Mouse (Mus musculus) forebrain, embryonic 16.5 days (tissue): ENCODE measurements around the gene Slc22a20. TPM values are rescaled to one million over a fixed set of nuclear protein-coding genes. Genes with fewer than 3 reads are reported as not detected.

Experiments
- ATAC-seq: fragments of 200-750 bp; cut with Nextera tagmentation; 2 replicates; pipeline ENCODE4 v1.8.0; 2017; ENCODE audit warnings: mild to moderate bottlenecking, moderate library complexity
- H3K27ac ChIP-seq: fragments of 300-500 bp; sonication (generic); 2 replicates; pipeline ENCODE4 v1.5.1; 2014; ENCODE audit warnings: low read length, control low read depth
- H3K27me3 ChIP-seq: fragments of 300-500 bp; sonication (generic); replicated peaks from 2 replicates; pipeline ENCODE4 v1.6.1; 2014; ENCODE audit warnings: low read length; ENCODE audit not compliant: control insufficient read depth, insufficient read depth
- H3K36me3 ChIP-seq: fragments of 300-500 bp; sonication (generic); 2 replicates; pipeline ENCODE4 v1.6.1; 2014; ENCODE audit not compliant: control insufficient read depth, insufficient read depth
- H3K4me1 ChIP-seq: fragments of 300-500 bp; sonication (generic); replicated peaks from 2 replicates; pipeline ENCODE4 v1.6.1; 2014; ENCODE audit warnings: low read length; ENCODE audit not compliant: control insufficient read depth, insufficient read depth
- H3K4me2 ChIP-seq: fragments of 300-500 bp; sonication (generic); 2 replicates; pipeline ENCODE4 v1.6.1; 2014; ENCODE audit warnings: mild to moderate bottlenecking, low read length, control low read depth
- H3K4me3 ChIP-seq: fragments of 300-500 bp; sonication (generic); replicated peaks from 2 replicates; pipeline ENCODE4 v1.5.1; 2014; ENCODE audit warnings: mild to moderate bottlenecking, low read length, control low read depth
- H3K9ac ChIP-seq: fragments of 300-500 bp; sonication (generic); replicated peaks from 2 replicates; pipeline ENCODE4 v1.6.1; 2014; ENCODE audit warnings: low read depth, low read length, control low read depth
- H3K9me3 ChIP-seq: fragments of 300-500 bp; sonication (generic); 2 replicates; pipeline ENCODE4 v1.6.1; 2016; ENCODE audit warnings: low read length; ENCODE audit not compliant: control insufficient read depth
- WGBS: fragments of 180-500 bp; shearing (Covaris S2); extraction: QIAGEN DNeasy Blood & Tissue Kit; methylation state at CpG from one replicate; pipeline ENCODE4 v1.1.7; 2014; 5-methylcytosine and 5-hydroxymethylcytosine counted together
- polyA plus RNA-seq: library from polyadenylated mRNA; unstranded; fragments of >200 nt; fragmentation: Nextera tagmentation; extraction: Ambion mirVana; gene quantifications from 2 replicates; pipeline ENCODE4 v1.2.1, GENCODE M21; 2015

Slc22a20 gene
- polyA plus RNA-seq, 1 experiment from 2014 or later, result not detected

GRCm38 (mm10) chr19:5992012-5992411 is 6.1 kb upstream of the Slc22a20 start:
- ATAC-seq, result no peak
- no peaks in the 10 kb centered on the region for H3K36me3 ChIP-seq
- no peaks in the 10 kb centered on the region for H3K27me3 ChIP-seq
- no peak overlapping the region for H3K27ac ChIP-seq
- peaks cover 8% of the 10 kb centered on the region for H3K4me1 ChIP-seq
- H3K4me2 ChIP-seq, result no peak overlapping the region
- 84% methylated on average over 7 of the region's 7 CpGs for WGBS
- no peak overlapping the region for H3K4me3 ChIP-seq
- H3K9ac ChIP-seq, result no peak overlapping the region
- H3K9me3 ChIP-seq, result no peaks in the 10 kb centered on the region

- H3K9ac ChIP-seq, result no peak overlapping the region
- no peak overlapping the region for H3K27ac ChIP-seq
- H3K4me3 ChIP-seq, result no peak overlapping the region
- H3K27me3 ChIP-seq, result no peaks in the 10 kb centered on the region
- ATAC-seq, result no peak
- no peaks in the 10 kb centered on the region for H3K9me3 ChIP-seq
- no peak overlapping the region for H3K4me2 ChIP-seq
- H3K36me3 ChIP-seq, result no peaks in the 10 kb centered on the region
- 79% methylated on average over 7 of the region's 7 CpGs for WGBS
- H3K4me1 ChIP-seq, result peaks cover 8% of the 10 kb centered on the region
These were observed 5.5 kb upstream of the Slc22a20 start for GRCm38 (mm10) chr19:5991467-5991866.

- no peak overlapping the region for H3K4me2 ChIP-seq
- H3K27me3 ChIP-seq, result no peaks in the 10 kb centered on the region
- H3K9ac ChIP-seq, result no peak overlapping the region
- no peak overlapping the region for H3K4me3 ChIP-seq
- H3K36me3 ChIP-seq, result no peaks in the 10 kb centered on the region
- WGBS, result 31% methylated on average over 1 of the region's 1 CpGs
- ATAC-seq, result no peak
- H3K27ac ChIP-seq, result no peak overlapping the region
- no peaks in the 10 kb centered on the region for H3K9me3 ChIP-seq
- H3K4me1 ChIP-seq, result peaks cover 8% of the 10 kb centered on the region
These were observed 5.0 kb upstream of the Slc22a20 start for GRCm38 (mm10) chr19:5990921-5991320.

GRCm38 (mm10) chr19:5990033-5990432 is 4.1 kb upstream of the Slc22a20 start:
- Histone ChIP-seq H3K27ac (no peak overlapping the region), H3K36me3 (no peaks in the 10 kb centered on the region), H3K4me1 (peaks cover 8% of the 10 kb centered on the region), H3K9me3 (no peaks in the 10 kb centered on the region), H3K27me3 (no peaks in the 10 kb centered on the region), H3K9ac (no peak overlapping the region), H3K4me3 (no peak overlapping the region), H3K4me2 (no peak overlapping the region)
- WGBS, result 92% methylated on average over 12 of the region's 12 CpGs
- no peak for ATAC-seq

- 64% methylated on average over 6 of the region's 6 CpGs for WGBS
- no peak overlapping the region for H3K4me2 ChIP-seq
- ATAC-seq, result no peak
These were observed 3.6 kb upstream of the Slc22a20 start for GRCm38 (mm10) chr19:5989585-5989984.

GRCm38 (mm10) chr19:5988815-5989452 is 3.0 kb upstream of the Slc22a20 start:
- H3K36me3 ChIP-seq, result no peaks in the 10 kb centered on the region
- ATAC-seq, result peak; percentile 82
- peak overlapping the region; percentile 15 for H3K4me2 ChIP-seq
- H3K4me1 ChIP-seq, result peaks cover 8% of the 10 kb centered on the region
- no peak overlapping the region for H3K27ac ChIP-seq
- H3K9me3 ChIP-seq, result no peaks in the 10 kb centered on the region
- WGBS, result 9% methylated on average over 13 of the region's 13 CpGs
- H3K9ac ChIP-seq, result peak overlapping the region; percentile 48
- no peaks in the 10 kb centered on the region for H3K27me3 ChIP-seq
- H3K4me3 ChIP-seq, result no peak overlapping the region

More at GRCm38 (mm10) chr19:5989585-5989984, 3.6 kb upstream of the Slc22a20 start:
- H3K27me3 ChIP-seq, result no peaks in the 10 kb centered on the region
- no peak overlapping the region for H3K9ac ChIP-seq
- no peak overlapping the region for H3K4me3 ChIP-seq
- H3K27ac ChIP-seq, result no peak overlapping the region
- H3K9me3 ChIP-seq, result no peaks in the 10 kb centered on the region
- H3K4me1 ChIP-seq, result peaks cover 8% of the 10 kb centered on the region
- no peaks in the 10 kb centered on the region for H3K36me3 ChIP-seq

- H3K4me1 ChIP-seq, result peaks cover 8% of the 10 kb centered on the region
- H3K4me2 ChIP-seq, result no peak overlapping the region
- ATAC-seq, result no peak
- H3K9ac ChIP-seq, result no peak overlapping the region; the same call in 1 of the 2 replicates
- WGBS, result 68% methylated on average over 5 of the region's 5 CpGs
- no peaks in the 10 kb centered on the region for H3K36me3 ChIP-seq
- H3K4me3 ChIP-seq, result no peak overlapping the region
- no peaks in the 10 kb centered on the region for H3K27me3 ChIP-seq
- H3K27ac ChIP-seq, result no peak overlapping the region
- H3K9me3 ChIP-seq, result no peaks in the 10 kb centered on the region
These were observed 2.3 kb upstream of the Slc22a20 start for GRCm38 (mm10) chr19:5988027-5988814.

GRCm38 (mm10) chr19:5980477-5980876 is 5.5 kb downstream of the Slc22a20 start:
- no peaks in the 10 kb centered on the region for H3K9me3 ChIP-seq
- WGBS, result 89% methylated on average over 9 of the region's 9 CpGs
- no peak for ATAC-seq

GRCm38 (mm10) chr19:5977717-5978116 is 8.2 kb downstream of the Slc22a20 start:
- Histone ChIP-seq H3K4me2 (no peak overlapping the region), H3K4me3 (no peak overlapping the region), H3K27me3 (no peaks in the 10 kb centered on the region), H3K36me3 (no peaks in the 10 kb centered on the region), H3K27ac (no peak overlapping the region), H3K9me3 (no peaks in the 10 kb centered on the region), H3K4me1 (peaks cover 2% of the 10 kb centered on the region; the same call in 1 of the 2 replicates), H3K9ac (no peak overlapping the region)
- 60% methylated on average over 3 of the region's 3 CpGs for WGBS
- ATAC-seq, result no peak

More at GRCm38 (mm10) chr19:5980477-5980876, 5.5 kb downstream of the Slc22a20 start:
- Histone ChIP-seq H3K36me3 (no peaks in the 10 kb centered on the region), H3K4me2 (no peak overlapping the region), H3K4me1 (peaks cover 2% of the 10 kb centered on the region; the same call in 1 of the 2 replicates), H3K4me3 (no peak overlapping the region), H3K9ac (no peak overlapping the region), H3K27ac (no peak overlapping the region), H3K27me3 (no peaks in the 10 kb centered on the region)
